Mouse (Mus musculus) lung, postnatal 0 days (tissue): ENCODE measurements around the gene Exo1.

Experiments
- CTCF ChIP-seq: IDR thresholded peaks from 2 replicates; pipeline ENCODE4 v1.5.1; 2016; ENCODE audit warnings: antibody characterized with exemption, mild to moderate bottlenecking
- EP300 ChIP-seq: IDR thresholded peaks from 2 replicates; pipeline ENCODE4 v1.6.1; 2016; ENCODE audit warnings: antibody characterized with exemption, mild to moderate bottlenecking, control low read depth

- TF ChIP-seq CTCF (peak; percentile 92), EP300 (no peak)
These were observed 55.9 kb downstream of the Exo1 start for GRCm38 (mm10) chr1:175936282-175936737.
